Mouse (Mus musculus) spleen, adult 2 months (tissue): Measurements from ENCODE around the gene Cnih2.

Source experiments
- CTCF ChIP-seq: fragments of 200-500 bp; IDR thresholded peaks from 2 replicates; pipeline ENCODE4 v1.5.1; 2011; ENCODE audit warnings: mild to moderate bottlenecking, inconsistent platforms; ENCODE audit not compliant: insufficient read depth, insufficient read length, insufficient replicate concordance; ENCODE audit errors: extremely low read depth
- POLR2A ChIP-seq: fragments of 200-500 bp; IDR thresholded peaks from 2 replicates; pipeline ENCODE4 v1.6.1; 2011; ENCODE audit warnings: low read depth, low read length, inconsistent platforms

DNA sequence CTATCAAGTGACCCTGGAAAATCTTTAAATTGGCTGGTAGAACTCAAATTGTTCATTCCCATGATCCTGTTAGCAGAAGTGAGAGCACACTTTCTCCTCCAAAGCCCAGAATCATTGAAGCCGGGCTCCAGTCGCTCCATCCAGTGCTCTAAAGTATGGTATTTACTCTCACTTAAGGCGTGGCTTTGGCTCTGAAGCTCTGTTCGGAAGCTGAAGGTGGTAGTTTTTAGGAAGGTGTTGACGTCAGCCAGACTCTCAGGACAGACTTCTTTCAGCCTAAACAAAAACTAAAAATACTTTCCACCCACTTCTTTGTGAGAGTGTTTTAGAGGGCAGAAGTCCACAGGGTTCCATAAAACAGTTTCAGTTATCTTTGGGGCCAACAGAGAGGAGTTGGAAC lies 24.8 kb downstream of the Cnih2 start:
- TF ChIP-seq POLR2A (no peak), CTCF (no peak)
